Mouse (Mus musculus): ENCODE measurements at regions not wholly inside any gene's neighbourhood (a gene's known extent, or its start where the extent isn't known, plus 50 kb on each side); places are given as distances from the start of the nearest gene placed in this dataset.

GRCm38 (mm10) chr2:128377176-128377575, 213.8 kb upstream of the Spdye4c start:
- H3K4me3 ChIP-seq (replicated peaks) = no peak overlapping the region
- H3K4me1 ChIP-seq = peaks cover 18% of the 10 kb centered on the region
- H3K4me2 ChIP-seq = no peak overlapping the region
- no peaks in the 10 kb centered on the region for H3K9me3 ChIP-seq (replicated peaks)
- H3K27me3 ChIP-seq (replicated peaks) = no peaks in the 10 kb centered on the region
- ATAC-seq (ENCODE audit: low FRiP score) = no peak
- no peaks in the 10 kb centered on the region for H3K36me3 ChIP-seq
- H3K9ac ChIP-seq (replicated peaks) = no peak overlapping the region
- 71% methylated on average over 6 of the region's 6 CpGs for WGBS
- H3K27ac ChIP-seq (replicated peaks) = no peak overlapping the region

GRCm38 (mm10) chr2:128377680-128378079, 213.3 kb upstream of the Spdye4c start:
- no peak for ATAC-seq (ENCODE audit: low FRiP score)
- H3K27ac ChIP-seq (replicated peaks) = no peak overlapping the region
- 63% methylated on average over 10 of the region's 10 CpGs for WGBS

GRCm38 (mm10) chr2:128378456-128378855, 212.6 kb upstream of the Spdye4c start:
- Histone ChIP-seq H3K4me1 (peaks cover 14% of the 10 kb centered on the region), H3K27me3 (replicated peaks) (no peaks in the 10 kb centered on the region), H3K36me3 (no peaks in the 10 kb centered on the region), H3K4me3 (replicated peaks) (no peak overlapping the region), H3K9me3 (replicated peaks) (no peaks in the 10 kb centered on the region), H3K27ac (replicated peaks) (no peak overlapping the region), H3K9ac (replicated peaks) (no peak overlapping the region), H3K4me2 (no peak overlapping the region)
- ATAC-seq (ENCODE audit: low FRiP score) = no peak
- 76% methylated on average over 7 of the region's 7 CpGs for whole genome bisulfite sequencing

More at GRCm38 (mm10) chr2:128377680-128378079, 213.3 kb upstream of the Spdye4c start:
- H3K4me2 ChIP-seq = no peak overlapping the region
- no peaks in the 10 kb centered on the region for H3K27me3 ChIP-seq (replicated peaks)
- H3K36me3 ChIP-seq = no peaks in the 10 kb centered on the region
- no peak overlapping the region for H3K4me3 ChIP-seq (replicated peaks)
- H3K4me1 ChIP-seq = peaks cover 18% of the 10 kb centered on the region
- no peaks in the 10 kb centered on the region for H3K9me3 ChIP-seq (replicated peaks)
- H3K9ac ChIP-seq (replicated peaks) = no peak overlapping the region

- Histone ChIP-seq H3K9ac (replicated peaks) (no peak overlapping the region), H3K4me1 (peaks cover 11% of the 10 kb centered on the region), H3K27me3 (replicated peaks) (no peaks in the 10 kb centered on the region), H3K36me3 (no peaks in the 10 kb centered on the region), H3K4me2 (no peak overlapping the region), H3K4me3 (replicated peaks) (no peak overlapping the region), H3K9me3 (replicated peaks) (no peaks in the 10 kb centered on the region), H3K27ac (replicated peaks) (no peak overlapping the region)
- ATAC-seq (ENCODE audit: low FRiP score) = no peak
- WGBS = 63% methylated on average over 8 of the region's 8 CpGs
Measured at GRCm38 (mm10) chr2:128379151-128379550, 211.9 kb upstream of the Spdye4c start.

GRCm38 (mm10) chr2:128379554-128379953, 211.5 kb upstream of the Spdye4c start:
- ATAC-seq (ENCODE audit: low FRiP score) = no peak
- H3K4me3 ChIP-seq (replicated peaks) = no peak overlapping the region
- H3K27ac ChIP-seq (replicated peaks) = no peak overlapping the region
- WGBS = 47% methylated on average over 8 of the region's 8 CpGs
- no peaks in the 10 kb centered on the region for H3K36me3 ChIP-seq
- H3K4me2 ChIP-seq = no peak overlapping the region
- H3K9ac ChIP-seq (replicated peaks) = no peak overlapping the region
- peaks cover 12% of the 10 kb centered on the region for H3K4me1 ChIP-seq
- H3K9me3 ChIP-seq (replicated peaks) = no peaks in the 10 kb centered on the region
- H3K27me3 ChIP-seq (replicated peaks) = no peaks in the 10 kb centered on the region

DNA sequence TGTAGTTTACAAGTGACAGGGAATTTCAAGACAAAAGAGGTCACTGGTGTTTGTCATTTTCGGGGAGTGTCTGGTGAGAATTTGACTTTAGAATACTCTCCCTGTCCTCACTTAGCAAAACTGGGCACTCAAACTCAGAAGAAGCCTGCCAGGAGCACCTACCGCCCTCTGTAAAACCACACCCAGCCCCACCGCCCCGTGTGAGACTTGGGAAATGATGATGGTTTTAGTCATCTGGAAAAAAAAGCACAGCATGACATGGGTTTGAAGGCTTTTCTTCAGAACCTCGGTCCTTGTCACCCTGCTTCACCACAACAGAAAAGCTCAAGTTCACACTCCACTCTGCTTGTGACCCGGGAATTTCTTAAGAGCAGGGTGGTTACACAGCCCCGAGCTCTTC, 210.4 kb upstream of the Spdye4c start:
- Histone ChIP-seq H3K4me2 (no peak overlapping the region), H3K27ac (replicated peaks) (no peak overlapping the region), H3K36me3 (no peaks in the 10 kb centered on the region), H3K4me1 (peaks cover 12% of the 10 kb centered on the region), H3K9ac (replicated peaks) (no peak overlapping the region), H3K27me3 (replicated peaks) (no peaks in the 10 kb centered on the region), H3K9me3 (replicated peaks) (no peaks in the 10 kb centered on the region), H3K4me3 (replicated peaks) (no peak overlapping the region)
- WGBS = 38% methylated on average over 7 of the region's 7 CpGs
- ATAC-seq (ENCODE audit: low FRiP score) = no peak

DNA sequence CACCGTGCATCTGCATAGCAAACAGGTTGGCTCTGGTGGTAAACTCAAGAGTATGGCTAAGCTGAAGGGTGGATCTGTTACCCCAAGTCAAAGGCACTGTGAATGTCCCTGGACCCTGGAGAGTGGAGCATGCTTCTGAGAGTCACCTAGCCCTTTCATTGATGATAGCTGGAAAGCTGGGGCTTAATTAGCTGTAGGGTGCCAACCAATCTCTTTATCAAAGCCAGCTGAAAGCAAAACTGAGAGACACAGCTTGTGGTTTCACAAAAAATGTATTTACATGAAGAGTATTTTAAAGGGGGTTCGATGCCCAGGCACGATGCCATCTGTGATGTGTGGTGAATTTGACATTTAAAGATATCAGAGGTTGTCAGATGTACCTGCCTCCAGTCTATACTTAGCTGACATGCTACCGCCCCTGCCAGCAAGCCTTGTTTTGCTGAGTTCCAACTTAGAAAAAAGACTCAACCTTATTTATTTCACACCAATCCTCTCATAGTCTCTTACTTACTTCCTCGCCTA, 209.3 kb upstream of the Spdye4c start:
- Histone ChIP-seq H3K4me1 (peaks cover 12% of the 10 kb centered on the region), H3K9ac (replicated peaks) (no peak overlapping the region), H3K4me2 (no peak overlapping the region), H3K27ac (replicated peaks) (no peak overlapping the region), H3K9me3 (replicated peaks) (no peaks in the 10 kb centered on the region), H3K36me3 (no peaks in the 10 kb centered on the region), H3K4me3 (replicated peaks) (no peak overlapping the region), H3K27me3 (replicated peaks) (no peaks in the 10 kb centered on the region)
- 92% methylated on average over 5 of the region's 5 CpGs for WGBS
- no peak for ATAC-seq (ENCODE audit: low FRiP score)

GRCm38 (mm10) chr2:128382473-128382872, 208.5 kb upstream of the Spdye4c start:
- Histone ChIP-seq H3K36me3 (no peaks in the 10 kb centered on the region), H3K9ac (replicated peaks) (no peak overlapping the region), H3K9me3 (replicated peaks) (no peaks in the 10 kb centered on the region), H3K27ac (replicated peaks) (no peak overlapping the region), H3K4me3 (replicated peaks) (no peak overlapping the region), H3K4me1 (peaks cover 12% of the 10 kb centered on the region), H3K4me2 (no peak overlapping the region), H3K27me3 (replicated peaks) (no peaks in the 10 kb centered on the region)
- WGBS = 92% methylated on average over 4 of the region's 4 CpGs
- no peak for ATAC-seq (ENCODE audit: low FRiP score)

GRCm38 (mm10) chr2:128384612-128385011, 206.4 kb upstream of the Spdye4c start:
- H3K4me1 ChIP-seq = peaks cover 17% of the 10 kb centered on the region
- no peaks in the 10 kb centered on the region for H3K9me3 ChIP-seq (replicated peaks)
- ATAC-seq (ENCODE audit: low FRiP score) = no peak
- H3K4me3 ChIP-seq (replicated peaks) = no peak overlapping the region
- 77% methylated on average over 10 of the region's 10 CpGs for WGBS
- no peak overlapping the region for H3K4me2 ChIP-seq
- H3K27me3 ChIP-seq (replicated peaks) = no peaks in the 10 kb centered on the region
- H3K36me3 ChIP-seq = no peaks in the 10 kb centered on the region
- no peak overlapping the region for H3K9ac ChIP-seq (replicated peaks)
- no peak overlapping the region for H3K27ac ChIP-seq (replicated peaks)

DNA sequence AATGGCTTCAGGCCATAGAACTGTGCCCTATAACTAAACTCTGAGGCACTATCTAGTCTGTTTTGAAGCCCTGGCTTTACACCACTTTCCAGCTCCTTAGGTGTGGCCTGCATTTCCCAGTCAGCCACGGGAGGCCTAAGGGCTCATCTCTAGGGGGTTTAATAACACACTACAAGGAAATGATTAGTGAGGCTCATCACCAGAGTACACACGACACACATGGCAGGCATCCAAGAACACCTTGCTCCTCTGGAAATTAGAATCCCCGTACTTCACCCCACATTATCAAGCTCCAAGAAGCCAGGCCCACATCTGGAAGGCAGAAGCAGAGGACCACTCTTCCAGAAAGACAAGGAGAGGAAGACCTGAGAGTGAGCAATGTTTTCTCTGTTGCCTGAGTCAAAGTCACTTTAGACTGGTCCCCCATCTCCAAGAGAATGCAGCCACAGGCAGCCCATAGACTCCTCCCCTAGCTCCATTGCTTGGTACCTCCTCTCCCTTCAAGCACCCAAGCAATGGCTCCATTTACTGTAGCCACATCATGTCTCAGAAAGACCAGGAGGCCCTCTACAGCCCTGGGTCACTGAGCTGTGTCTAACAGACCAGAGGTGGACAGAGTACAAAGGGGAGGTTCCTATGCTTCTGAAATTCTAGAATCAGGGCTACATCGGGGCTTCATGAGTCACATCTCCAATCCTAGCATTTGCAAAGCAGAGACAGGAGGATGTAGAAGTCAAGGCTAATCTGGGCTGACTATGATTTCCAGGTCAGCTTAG, 204.0 kb upstream of the Spdye4c start:
- Histone ChIP-seq H3K36me3 (no peaks in the 10 kb centered on the region), H3K9me3 (replicated peaks) (no peaks in the 10 kb centered on the region), H3K9ac (replicated peaks) (no peak overlapping the region), H3K4me1 (peaks cover 10% of the 10 kb centered on the region), H3K4me3 (replicated peaks) (no peak overlapping the region), H3K27me3 (replicated peaks) (no peaks in the 10 kb centered on the region), H3K4me2 (no peak overlapping the region), H3K27ac (replicated peaks) (no peak overlapping the region)
- WGBS = 68% methylated on average over 4 of the region's 4 CpGs
- no peak for ATAC-seq (ENCODE audit: low FRiP score)

GRCm38 (mm10) chr2:128387851-128388471, 203.0 kb upstream of the Spdye4c start:
- Histone ChIP-seq H3K4me3 (replicated peaks) (no peak overlapping the region), H3K27ac (replicated peaks) (no peak overlapping the region), H3K27me3 (replicated peaks) (no peaks in the 10 kb centered on the region), H3K9ac (replicated peaks) (no peak overlapping the region), H3K4me1 (peaks cover 10% of the 10 kb centered on the region), H3K4me2 (no peak overlapping the region), H3K36me3 (no peaks in the 10 kb centered on the region), H3K9me3 (replicated peaks) (no peaks in the 10 kb centered on the region)
- ATAC-seq (ENCODE audit: low FRiP score) = no peak
- WGBS = 81% methylated on average over 8 of the region's 8 CpGs

DNA sequence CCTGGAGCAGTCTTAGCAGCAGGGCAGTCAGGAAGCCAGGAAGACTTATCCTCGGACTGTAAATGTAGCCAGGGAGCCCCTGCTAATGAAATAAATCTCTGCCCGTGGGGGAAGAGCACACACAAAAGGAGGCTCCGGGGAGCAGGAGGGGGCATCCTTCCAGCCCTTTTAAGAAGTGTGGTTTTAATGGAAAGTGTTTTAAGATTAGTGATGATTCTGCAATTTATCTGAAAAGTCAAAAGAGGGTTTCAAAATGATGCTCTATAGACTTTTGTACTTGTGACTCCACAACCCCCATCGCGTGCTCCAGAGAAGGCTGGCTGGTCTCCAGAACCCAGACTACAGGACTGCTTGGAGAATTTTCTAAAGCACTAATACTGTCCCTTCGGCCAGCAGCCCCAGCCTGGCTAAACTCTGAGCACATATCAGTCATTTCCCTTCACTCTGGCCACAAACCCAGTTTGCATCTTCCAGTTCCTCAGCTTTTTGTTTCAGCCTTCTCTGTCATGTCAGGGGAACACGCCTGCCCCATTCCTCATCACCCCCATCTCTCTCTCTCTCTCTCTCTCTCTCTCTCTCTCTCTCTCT, 202.0 kb upstream of the Spdye4c start:
- no peak overlapping the region for H3K9ac ChIP-seq (replicated peaks)
- WGBS = 23% methylated on average over 7 of the region's 7 CpGs
- H3K9me3 ChIP-seq (replicated peaks) = no peaks in the 10 kb centered on the region
- ATAC-seq (ENCODE audit: low FRiP score) = no peak
- no peak overlapping the region for H3K27ac ChIP-seq (replicated peaks)
- peaks cover 10% of the 10 kb centered on the region for H3K4me1 ChIP-seq
- H3K4me3 ChIP-seq (replicated peaks) = no peak overlapping the region
- H3K36me3 ChIP-seq = no peaks in the 10 kb centered on the region
- H3K27me3 ChIP-seq (replicated peaks) = peaks cover 4% of the 10 kb centered on the region; the same call in 1 of the 2 replicates
- no peak overlapping the region for H3K4me2 ChIP-seq

Data from neural tube, embryonic 15.5 days (tissue).